Mouse (Mus musculus) thymus, postnatal 14 days (tissue): ENCODE results near the gene Crtc3.

Experiments
- DNase-seq: peaks from one replicate; pipeline ENCODE4 v3.0.0; 2021

Gene Crtc3

GRCm38 (mm10) chr7:80688556-80689220, at the start of gene Crtc3:
Gene Crtc3, minus strand, starts transcription at chr7:80688877.
- peak; percentile 68 for DNase-seq

GRCm38 (mm10) chr7:80736199-80736598, 47.5 kb upstream of the Crtc3 start:
- DNase-seq = no peak

GRCm38 (mm10) chr7:80732986-80733385, 44.3 kb upstream of the Crtc3 start:
- no peak for DNase-seq

GRCm38 (mm10) chr7:80729662-80730061, 41.0 kb upstream of the Crtc3 start:
- DNase-seq = peak; percentile 81

- no peak for DNase-seq
Observed at GRCm38 (mm10) chr7:80721041-80721440, 32.4 kb upstream of the Crtc3 start.

- no peak for DNase-seq
Observed at GRCm38 (mm10) chr7:80719582-80719981, 30.9 kb upstream of the Crtc3 start.

- no peak for DNase-seq
Observed at GRCm38 (mm10) chr7:80719038-80719437, 30.4 kb upstream of the Crtc3 start.

- peak; percentile 79 for DNase-seq
Observed at GRCm38 (mm10) chr7:80718471-80718870, 29.8 kb upstream of the Crtc3 start.

- DNase-seq = no peak
Observed at GRCm38 (mm10) chr7:80716758-80717157, 28.1 kb upstream of the Crtc3 start.

GRCm38 (mm10) chr7:80715306-80715705, 26.6 kb upstream of the Crtc3 start:
- no peak for DNase-seq

- DNase-seq = no peak
Observed at GRCm38 (mm10) chr7:80711496-80711895, 22.8 kb upstream of the Crtc3 start.

GRCm38 (mm10) chr7:80710333-80710732, 21.7 kb upstream of the Crtc3 start:
- DNase-seq = no peak

- no peak for DNase-seq
Observed at GRCm38 (mm10) chr7:80704066-80704465, 15.4 kb upstream of the Crtc3 start.

GRCm38 (mm10) chr7:80702510-80702909, 13.8 kb upstream of the Crtc3 start:
- DNase-seq = no peak

GRCm38 (mm10) chr7:80699709-80700108, 11.0 kb upstream of the Crtc3 start:
- no peak for DNase-seq

- DNase-seq = no peak
Observed at GRCm38 (mm10) chr7:80698940-80699339, 10.3 kb upstream of the Crtc3 start.

- no peak for DNase-seq
Observed at GRCm38 (mm10) chr7:80697859-80698258, 9.2 kb upstream of the Crtc3 start.

GRCm38 (mm10) chr7:80696903-80697302, 8.2 kb upstream of the Crtc3 start:
- peak; percentile 56 for DNase-seq

- peak; percentile 40 for DNase-seq
Observed at GRCm38 (mm10) chr7:80696334-80696733, 7.7 kb upstream of the Crtc3 start.

GRCm38 (mm10) chr7:80692472-80692871, 3.8 kb upstream of the Crtc3 start:
- no peak for DNase-seq

- no peak for DNase-seq
Observed at GRCm38 (mm10) chr7:80691131-80691530, 2.5 kb upstream of the Crtc3 start.

- DNase-seq = no peak
Observed at GRCm38 (mm10) chr7:80689221-80689591, 529 bp upstream of the Crtc3 start.

GRCm38 (mm10) chr7:80687721-80688555, 739 bp downstream of the Crtc3 start:
- DNase-seq = peak; percentile 61

- no peak for DNase-seq
Observed at GRCm38 (mm10) chr7:80685639-80686038, 3.0 kb downstream of the Crtc3 start.
